Mouse (Mus musculus) fat pad, adult 2 months (tissue): ENCODE results near the gene Yipf4.

Experiments used
- DNase-seq: peaks from one replicate; pipeline ENCODE4 v3.0.0-alpha.2; 2011; ENCODE audit warnings: low read depth, low spot score; ENCODE audit errors: extremely low read depth

Gene Yipf4

GRCm38 (mm10) chr17:74522797-74523723 lies 33.8 kb downstream of the Yipf4 start:
- no peak for DNase-seq

GRCm38 (mm10) chr17:74526117-74526516 lies 36.8 kb downstream of the Yipf4 start:
- no peak for DNase-seq

GRCm38 (mm10) chr17:74526806-74527653 lies 37.7 kb downstream of the Yipf4 start:
- no peak for DNase-seq

GRCm38 (mm10) chr17:74527729-74528607 lies 38.7 kb downstream of the Yipf4 start, which contains the start of gene Birc6:
Gene Birc6, plus strand, starts transcription at chr17:74528295.
- DNase-seq, result peak; percentile 89

- no peak for DNase-seq
Observed at GRCm38 (mm10) chr17:74528648-74529532, 39.6 kb downstream of the Yipf4 start.

- no peak for DNase-seq
Observed at GRCm38 (mm10) chr17:74529533-74529824, 40.2 kb downstream of the Yipf4 start.

- DNase-seq, result no peak
Observed at GRCm38 (mm10) chr17:74534971-74535370, 45.7 kb downstream of the Yipf4 start.

- DNase-seq, result no peak
Observed at GRCm38 (mm10) chr17:74537526-74537925, 48.2 kb downstream of the Yipf4 start.

GRCm38 (mm10) chr17:74543615-74544014 lies 54.3 kb downstream of the Yipf4 start:
- DNase-seq, result no peak
